Mouse (Mus musculus): ENCODE measurements around the gene Fam196a.

DNA sequence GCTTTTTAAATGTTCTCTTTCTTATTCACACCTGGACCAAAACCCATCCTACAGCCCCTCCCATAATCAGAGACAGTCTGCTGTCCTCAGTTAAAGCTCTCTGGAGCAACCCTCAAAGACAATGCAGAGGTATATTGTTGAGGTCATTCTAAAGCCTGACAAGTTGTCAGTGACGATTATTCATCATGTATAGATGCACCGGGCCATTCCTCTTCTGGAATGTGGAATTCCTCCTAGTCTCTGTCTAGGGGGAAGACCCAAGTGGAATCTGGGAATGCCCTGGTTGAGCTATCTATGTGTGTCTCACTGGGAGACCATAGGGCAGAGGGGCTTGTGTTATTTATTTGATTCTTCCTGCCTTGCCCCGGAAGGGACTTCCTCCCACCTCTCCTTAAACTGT lies 65.7 kb downstream of the Fam196a start:
- TF ChIP-seq MAFK (IDR thresholded peaks at IDR 0.05; ENCODE audit: insufficient read depth, low read depth, low read length) (no peak), CHD2 (IDR thresholded peaks at IDR 0.05; ENCODE audit: low read depth, low read length) (no peak)
